16 mouse cellular contexts compared by ENCODE assay signal in the genomic region with DNA sequence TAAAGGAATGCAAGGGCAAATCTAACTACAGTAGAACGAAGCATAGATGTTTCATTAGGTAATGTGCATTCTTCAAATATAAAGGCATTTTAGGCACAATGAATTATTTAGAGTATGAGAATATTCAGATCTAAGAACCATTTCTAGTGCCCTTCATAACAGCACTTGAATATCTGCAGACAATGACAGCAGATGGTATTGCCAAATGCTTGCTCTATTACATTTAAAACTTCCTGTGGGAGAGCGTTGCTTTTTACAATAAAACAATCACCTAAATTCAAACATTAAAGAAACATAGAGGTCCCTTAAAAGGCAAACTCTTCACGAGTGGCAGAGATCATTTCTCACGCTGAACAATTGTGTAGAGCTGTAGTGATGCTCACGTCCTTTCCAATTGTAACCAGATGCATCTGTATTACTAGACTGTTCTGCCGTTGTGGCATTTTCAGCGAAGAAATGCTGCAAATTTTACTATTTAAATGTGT.
"Had no signal": no experiment of that assay in that cellular context is flagged by ENCODE, and none has a peak within 500 bp of the region (broad histone marks: within the 10 kb centered on the region; RNA-seq: fewer than 3 reads in every experiment).

No protein-coding gene starts in this region.

- H3K4me3 ChIP-seq: limb, embryonic 12.5 days; liver, embryonic 13.5 days; lung, embryonic 15.5 days; megakaryocyte, embryonic 14.5 days; midbrain, embryonic 15.5 days; neural tube, embryonic 12.5 days had no signal

- H3K27me3 ChIP-seq: limb, embryonic 12.5 days; liver, embryonic 13.5 days; lung, embryonic 15.5 days; megakaryocyte, embryonic 14.5 days; midbrain, embryonic 15.5 days; neural tube, embryonic 12.5 days had no signal

- H3K9ac ChIP-seq: limb, embryonic 12.5 days; liver, embryonic 13.5 days; liver, postnatal 0 days; lung, embryonic 15.5 days; midbrain, embryonic 15.5 days; neural tube, embryonic 12.5 days had no signal

- ATAC-seq: liver, postnatal 0 days; midbrain, embryonic 15.5 days had no signal

- H3K9me3 ChIP-seq: limb, embryonic 12.5 days; liver, embryonic 13.5 days; lung, embryonic 15.5 days; megakaryocyte, embryonic 14.5 days; midbrain, embryonic 15.5 days; neural tube, embryonic 12.5 days had no signal

- H3K36me3 ChIP-seq: limb, embryonic 12.5 days; liver, embryonic 13.5 days; lung, embryonic 15.5 days; midbrain, embryonic 15.5 days; neural tube, embryonic 12.5 days had no signal

- H3K27ac ChIP-seq: kidney, postnatal 0 days; limb, embryonic 12.5 days; liver, embryonic 13.5 days; lung, embryonic 15.5 days; macrophage; midbrain, embryonic 15.5 days; neural tube, embryonic 12.5 days had no signal

- DNase-seq: kidney, adult 8-10 months; kidney, postnatal 36 days; liver; liver, embryonic 13.5 days; liver, postnatal 0 days; lung, postnatal 14 days; right cerebral cortex, postnatal 14 days; thymus, postnatal 4 days had no signal

- H3K4me1 ChIP-seq: limb, embryonic 12.5 days; liver, embryonic 13.5 days; lung, embryonic 15.5 days; midbrain, embryonic 15.5 days; neural tube, embryonic 12.5 days had no signal

- H3K4me2 ChIP-seq: limb, embryonic 12.5 days; liver, embryonic 13.5 days; lung, embryonic 15.5 days; midbrain, embryonic 11.5 days; midbrain, embryonic 15.5 days; neural tube, embryonic 12.5 days had no signal
